Mouse (Mus musculus) kidney, embryonic 14.5 days (tissue): ENCODE results near the gene Rnf186. TPM values are rescaled to one million over a fixed set of nuclear protein-coding genes. Genes with fewer than 3 reads are reported as not detected.
A peak's percentile ranks its signal among the peaks of the same experiment; 100 is the strongest.

Experiments
- ATAC-seq: fragments of 200-750 bp; cut with Nextera tagmentation; 2 replicates; pipeline ENCODE4 v1.8.0; 2017; ENCODE audit warnings: moderate number of reproducible peaks, mild to moderate bottlenecking, moderate TSS enrichment, moderate library complexity; ENCODE audit not compliant: low FRiP score, low TSS enrichment
- H3K27ac ChIP-seq: fragments of 300-500 bp; sonication (generic); 2 replicates; pipeline ENCODE4 v1.5.1; 2014; ENCODE audit warnings: low read depth, mild to moderate bottlenecking, low read length, moderate library complexity, mixed read lengths
- H3K27me3 ChIP-seq: fragments of 300-500 bp; sonication (generic); 2 replicates; pipeline ENCODE4 v1.6.1; 2014; ENCODE audit warnings: mild to moderate bottlenecking, low read length; ENCODE audit not compliant: control insufficient read depth, insufficient read depth
- H3K36me3 ChIP-seq: fragments of 300-500 bp; sonication (generic); 2 replicates; pipeline ENCODE4 v1.6.1; 2014; ENCODE audit warnings: low read length, mixed read lengths; ENCODE audit not compliant: control insufficient read depth, insufficient read depth
- H3K4me1 ChIP-seq: fragments of 300-500 bp; sonication (generic); 2 replicates; pipeline ENCODE4 v1.6.1; 2014; ENCODE audit warnings: low read length, mixed read lengths; ENCODE audit not compliant: control insufficient read depth, insufficient read depth
- H3K4me2 ChIP-seq: fragments of 300-500 bp; sonication (generic); replicated peaks from 2 replicates; pipeline ENCODE4 v1.6.1; 2014; ENCODE audit warnings: low read depth, mild to moderate bottlenecking, low read length
- H3K4me3 ChIP-seq: fragments of 300-500 bp; sonication (generic); 2 replicates; pipeline ENCODE4 v1.5.1; 2014; ENCODE audit warnings: mild to moderate bottlenecking, low read length
- H3K9ac ChIP-seq: fragments of 300-500 bp; sonication (generic); 2 replicates; pipeline ENCODE4 v1.6.1; 2014; ENCODE audit warnings: low read depth, mild to moderate bottlenecking, low read length, moderate library complexity
- H3K9me3 ChIP-seq: fragments of 300-500 bp; sonication (generic); 2 replicates; pipeline ENCODE4 v1.6.1; 2016; ENCODE audit warnings: low read length; ENCODE audit not compliant: control insufficient read depth
- WGBS: fragments of 180-500 bp; shearing (Covaris S2); extraction: QIAGEN DNeasy Blood & Tissue Kit; methylation state at CpG from one replicate; pipeline ENCODE4 v1.1.7; 2014; 5-methylcytosine and 5-hydroxymethylcytosine counted together
- polyA plus RNA-seq: library from polyadenylated mRNA; unstranded; fragments of >200 nt; fragmentation: Nextera tagmentation; extraction: Ambion mirVana; gene quantifications from 2 replicates; pipeline ENCODE4 v1.2.1, GENCODE M21; 2014

Rnf186 gene
- polyA plus RNA-seq = 4.3 and 5.8 TPM in 2 replicates

GRCm38 (mm10) chr4:138966866-138967265 is at the start of gene Rnf186:
Rnf186 (plus strand) TSS chr4:138967112.
- H3K27me3 ChIP-seq = no peaks in the 10 kb centered on the region
- H3K9me3 ChIP-seq = no peaks in the 10 kb centered on the region
- peak within 1 kb of the TSS; percentile 12; the same call in 1 of the 2 replicates for H3K4me3 ChIP-seq
- peak within 1 kb of the TSS; percentile 71; the same call in 1 of the 2 replicates for H3K27ac ChIP-seq
- H3K9ac ChIP-seq = no peak within 1 kb of the TSS
- peak; percentile 36; the same call in 1 of the 2 replicates for ATAC-seq
- 75% methylated on average over 13 of the region's 13 CpGs for WGBS
- H3K36me3 ChIP-seq = no peaks in the 10 kb centered on the region
- peaks cover 8% of the 10 kb centered on the region; the same call in 1 of the 2 replicates for H3K4me1 ChIP-seq
- H3K4me2 ChIP-seq = peak within 1 kb of the TSS; percentile 24

- Histone ChIP-seq H3K4me2 (no peak overlapping the region), H3K4me3 (no peak overlapping the region), H3K4me1 (peaks cover 12% of the 10 kb centered on the region), H3K9me3 (no peaks in the 10 kb centered on the region), H3K27me3 (no peaks in the 10 kb centered on the region), H3K9ac (no peak overlapping the region), H3K36me3 (no peaks in the 10 kb centered on the region), H3K27ac (no peak overlapping the region)
- 85% methylated on average over 9 of the region's 9 CpGs for WGBS
- no peak for ATAC-seq
These were observed 49.6 kb upstream of the Rnf186 start for GRCm38 (mm10) chr4:138917282-138917681.

- no peak for ATAC-seq
- H3K4me2 ChIP-seq = peak overlapping the region; percentile 31
- WGBS = 42% methylated on average over 20 of the region's 20 CpGs
- no peak overlapping the region for H3K27ac ChIP-seq
- H3K4me1 ChIP-seq = peaks cover 4% of the 10 kb centered on the region; the same call in 1 of the 2 replicates
- no peak overlapping the region for H3K9ac ChIP-seq
- H3K27me3 ChIP-seq = no peaks in the 10 kb centered on the region
- H3K4me3 ChIP-seq = no peak overlapping the region; the same call in 1 of the 2 replicates
- H3K9me3 ChIP-seq = no peaks in the 10 kb centered on the region
- no peaks in the 10 kb centered on the region for H3K36me3 ChIP-seq
These were observed 45.4 kb upstream of the Rnf186 start for GRCm38 (mm10) chr4:138921254-138922130.

GRCm38 (mm10) chr4:138922131-138922459 is 44.8 kb upstream of the Rnf186 start:
- Histone ChIP-seq H3K9me3 (no peaks in the 10 kb centered on the region), H3K4me3 (no peak overlapping the region; the same call in 1 of the 2 replicates), H3K9ac (no peak overlapping the region), H3K27me3 (no peaks in the 10 kb centered on the region), H3K4me2 (peak overlapping the region; percentile 31), H3K36me3 (no peaks in the 10 kb centered on the region), H3K4me1 (peaks cover 4% of the 10 kb centered on the region; the same call in 1 of the 2 replicates), H3K27ac (no peak overlapping the region)
- 0 out of 2 replicates have a peak, but pooled peaks have one; percentile 56 for ATAC-seq
- WGBS = 3% methylated on average over 11 of the region's 11 CpGs

GRCm38 (mm10) chr4:138925561-138925960 is 41.4 kb upstream of the Rnf186 start:
- no peak overlapping the region for H3K27ac ChIP-seq
- H3K27me3 ChIP-seq = no peaks in the 10 kb centered on the region
- no peak overlapping the region for H3K4me3 ChIP-seq
- ATAC-seq = no peak
- no peak overlapping the region for H3K9ac ChIP-seq
- no peak overlapping the region for H3K4me2 ChIP-seq
- no peaks in the 10 kb centered on the region for H3K9me3 ChIP-seq
- peaks cover 4% of the 10 kb centered on the region; the same call in 1 of the 2 replicates for H3K4me1 ChIP-seq
- H3K36me3 ChIP-seq = no peaks in the 10 kb centered on the region
- 76% methylated on average over 2 of the region's 2 CpGs for WGBS

GRCm38 (mm10) chr4:138933862-138934261 is 33.0 kb upstream of the Rnf186 start:
- H3K27ac ChIP-seq = no peak overlapping the region
- H3K4me2 ChIP-seq = no peak overlapping the region
- no peaks in the 10 kb centered on the region for H3K27me3 ChIP-seq
- no peaks in the 10 kb centered on the region for H3K9me3 ChIP-seq
- 53% methylated on average over 3 of the region's 3 CpGs for WGBS
- H3K9ac ChIP-seq = no peak overlapping the region
- no peaks in the 10 kb centered on the region for H3K36me3 ChIP-seq
- no peak for ATAC-seq
- peaks cover 10% of the 10 kb centered on the region; the same call in 1 of the 2 replicates for H3K4me1 ChIP-seq
- no peak overlapping the region for H3K4me3 ChIP-seq

GRCm38 (mm10) chr4:138934456-138935145 is 32.3 kb upstream of the Rnf186 start:
- Histone ChIP-seq H3K4me2 (no peak overlapping the region), H3K27me3 (no peaks in the 10 kb centered on the region), H3K27ac (no peak overlapping the region), H3K4me1 (peaks cover 10% of the 10 kb centered on the region; the same call in 1 of the 2 replicates), H3K36me3 (no peaks in the 10 kb centered on the region), H3K4me3 (no peak overlapping the region), H3K9ac (no peak overlapping the region), H3K9me3 (no peaks in the 10 kb centered on the region)
- ATAC-seq = no peak
- 81% methylated on average over 11 of the region's 11 CpGs for WGBS

GRCm38 (mm10) chr4:138938495-138939269 is 28.2 kb upstream of the Rnf186 start:
- H3K36me3 ChIP-seq = no peaks in the 10 kb centered on the region
- 45% methylated on average over 10 of the region's 10 CpGs for WGBS
- no peak overlapping the region for H3K4me2 ChIP-seq
- H3K27me3 ChIP-seq = no peaks in the 10 kb centered on the region
- H3K9ac ChIP-seq = no peak overlapping the region
- ATAC-seq = peak; percentile 48; the same call in 1 of the 2 replicates
- peak overlapping the region; percentile 56; the same call in 1 of the 2 replicates for H3K27ac ChIP-seq
- peaks cover 17% of the 10 kb centered on the region for H3K4me1 ChIP-seq
- no peak overlapping the region for H3K4me3 ChIP-seq
- H3K9me3 ChIP-seq = no peaks in the 10 kb centered on the region
